Mouse (Mus musculus): ENCODE measurements around the gene Olfr1411. TPM values are rescaled to one million over a fixed set of nuclear protein-coding genes. Genes with fewer than 3 reads are reported as not detected.

Olfr1411 gene
- total and polyA plus RNA-seq, 3 experiments: not detected

GRCm38 (mm10) chr1:92641514-92642272, 47.5 kb downstream of the Olfr1411 start, which contains the start of gene Cops9:
Gene Cops9, minus strand, starts transcription at chr1:92641985.
- peak; percentile 97 for DNase-seq (ENCODE audit: low read depth, low spot score)
- Histone ChIP-seq H3K9me3 (replicated peaks; ENCODE audit: insufficient read depth, low read length) (no peaks in the 10 kb centered on the region), H3K9ac (ENCODE audit: control insufficient read depth, low read depth, low read length, poor library complexity, severe bottlenecking) (peak within 1 kb of the TSS; percentile 82), H3K27me3 (ENCODE audit: control insufficient read depth in 1 of 2, insufficient read depth in 2 of 2, low read length in 2 of 2) (no peaks in the 10 kb centered on the region), H3K4me1 (ENCODE audit: control insufficient read depth in 1 of 2, insufficient read depth in 2 of 2, low read length in 2 of 2) (peaks cover 0 to 18% of the 10 kb centered on the region in 2 experiments; a peak in 3 of 4 replicates), H3K36me3 (ENCODE audit: control insufficient read depth in 1 of 2, insufficient read depth in 2 of 2, low read length in 2 of 2) (peaks cover 0 to 14% of the 10 kb centered on the region in 2 experiments; a peak in 3 of 4 replicates), H3K27ac (ENCODE audit: control insufficient read depth, low read depth, low read length) (peak within 1 kb of the TSS; percentile 78), H3K79me2 (ENCODE audit: control insufficient read depth, insufficient read depth, low read length, poor library complexity) (peaks cover 30% of the 10 kb centered on the region), H3K4me3 (ENCODE audit: control insufficient read depth in 1 of 2, insufficient read depth in 1 of 2, low read depth in 2 of 2, low read length in 2 of 2) (peak within 1 kb of the TSS; percentile 73 to 81)
- peak; percentile 77 for TF ChIP-seq ZMIZ1 (IDR thresholded peaks at IDR 0.05; ENCODE audit: low read depth, low read length)
- TF ChIP-seq GATA1 (IDR thresholded peaks at IDR 0.05; ENCODE audit: low read depth, low read length): peak; percentile 91
- TF ChIP-seq POLR2AphosphoS2 (IDR thresholded peaks at IDR 0.05; ENCODE audit: low read length): peak; percentile 73; the same call in 1 of the 2 replicates
- no peak for TF ChIP-seq ZNF384 (IDR thresholded peaks at IDR 0.05; ENCODE audit: low read depth, low read length)
- 0 out of 2 replicates have a peak, but pooled peaks have one; percentile 0 for TF ChIP-seq ETS1 (IDR thresholded peaks at IDR 0.05; ENCODE audit: low read depth, low read length)
- TF ChIP-seq SIN3A (IDR thresholded peaks at IDR 0.05; ENCODE audit: low read length): peak; percentile 88
- no peak for TF ChIP-seq MAZ (IDR thresholded peaks at IDR 0.05; ENCODE audit: low read depth, low read length)
- peak; percentile 26; the same call in 1 of the 2 replicates for TF ChIP-seq MYB (IDR thresholded peaks at IDR 0.05; ENCODE audit: low read depth, low read length)
- TF ChIP-seq MYC (IDR thresholded peaks at IDR 0.05; ENCODE audit: low read depth, low read length): peak; percentile 64; the same call in 1 of the 2 replicates
- TF ChIP-seq NRF1 (IDR thresholded peaks at IDR 0.05; ENCODE audit: insufficient read depth, low read depth, low read length, poor library complexity, severe bottlenecking): no peak
- TF ChIP-seq TBP (IDR thresholded peaks at IDR 0.05; ENCODE audit: low read depth, low read length): peak; percentile 87
- no peak for TF ChIP-seq JUND (IDR thresholded peaks at IDR 0.05; ENCODE audit: low read depth, low read length)
- TF ChIP-seq POLR2A (IDR thresholded peaks at IDR 0.05; ENCODE audit: control insufficient read depth in 1 of 2, insufficient read depth in 1 of 2, low read depth in 1 of 2, low read length in 2 of 2, poor library complexity in 1 of 2): peak; percentile 94 to 95
- peak; percentile 30; the same call in 1 of the 2 replicates for TF ChIP-seq GABPA (IDR thresholded peaks at IDR 0.05; ENCODE audit: low read depth, low read length)
- TF ChIP-seq ELF1 (IDR thresholded peaks at IDR 0.05; ENCODE audit: low read depth, low read length): peak; percentile 79
- peak; percentile 93 for TF ChIP-seq HCFC1 (IDR thresholded peaks at IDR 0.05; ENCODE audit: low read depth, low read length)
- TF ChIP-seq POLR2AphosphoS5 (IDR thresholded peaks at IDR 0.05; ENCODE audit: borderline replicate concordance, low read depth, low read length): no peak
- peak; percentile 54 for TF ChIP-seq MXI1 (IDR thresholded peaks at IDR 0.05; ENCODE audit: low read depth, low read length)
- peak; percentile 21 for TF ChIP-seq KAT2A (conservative IDR thresholded peaks at IDR 0.05; ENCODE audit: low read depth, low read length)
- TF ChIP-seq MAX (IDR thresholded peaks at IDR 0.05; ENCODE audit: low read length): 0 out of 2 replicates have a peak, but pooled peaks have one; percentile 38
- TF ChIP-seq NELFE (IDR thresholded peaks at IDR 0.05; ENCODE audit: low read depth, low read length): peak; percentile 96
- no peak for TF ChIP-seq MEF2A (IDR thresholded peaks at IDR 0.05; ENCODE audit: extremely low read depth, insufficient replicate concordance, low read depth, low read length, poor library complexity, severe bottlenecking)
- TF ChIP-seq USF2 (IDR thresholded peaks at IDR 0.05; ENCODE audit: borderline replicate concordance in 1 of 2, insufficient read depth in 1 of 2, low read depth in 1 of 2, low read length in 2 of 2): no peak
- TF ChIP-seq TCF12 (IDR thresholded peaks at IDR 0.05; ENCODE audit: low read depth, low read length): peak; percentile 70
- no peak for TF ChIP-seq EP300 (IDR thresholded peaks at IDR 0.05; ENCODE audit: low read depth in 1 of 2, low read length in 2 of 2)
